Mouse (Mus musculus) megakaryocyte, adult 5-6 weeks (primary cell): ENCODE results near the gene Dync1i2. TPM values are rescaled to one million over a fixed set of nuclear protein-coding genes. Genes with fewer than 3 reads are reported as not detected.

Source experiments
- ATAC-seq: 2 replicates; pipeline ENCODE4 v1.8.0; 2016; ENCODE audit warnings: mild to moderate bottlenecking, inconsistent platforms; ENCODE audit not compliant: poor library complexity, severe bottlenecking
- total RNA-seq, 2 experiments: library from RNA; stranded (forward) in 1 of 2; stranded (reverse) in 1 of 2; fragments of 153-499, 151-499 nt in 1 of 2; fragments of 221-1000, 200-1000 nt in 1 of 2; gene quantifications; 2 replicates each; pipeline versions ENCODE4 v1.2.3 to v1.2.4; 2015 to 2017

The Dync1i2 gene
- total RNA-seq, 2 experiments from 2014 or later, result 126 to 139 TPM

DNA sequence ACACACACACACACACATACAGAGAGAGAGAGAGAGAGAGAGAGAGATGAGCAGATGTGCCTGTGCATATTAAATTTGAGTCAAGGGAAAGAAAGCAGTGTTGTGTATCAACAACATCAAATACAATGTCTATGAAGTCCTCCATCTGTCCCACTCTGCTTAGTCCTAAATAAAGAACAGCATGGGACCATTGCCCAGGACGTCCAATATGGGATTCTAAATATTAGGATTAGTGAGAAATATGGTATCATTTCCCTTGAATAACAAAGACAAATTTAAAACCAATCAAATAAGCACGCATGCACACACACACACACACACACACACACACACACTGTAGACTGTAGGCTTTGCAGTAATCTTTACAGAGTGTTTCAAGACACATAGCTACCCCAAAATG, 9.6 kb upstream of the Dync1i2 start:
- ATAC-seq, result no peak

DNA sequence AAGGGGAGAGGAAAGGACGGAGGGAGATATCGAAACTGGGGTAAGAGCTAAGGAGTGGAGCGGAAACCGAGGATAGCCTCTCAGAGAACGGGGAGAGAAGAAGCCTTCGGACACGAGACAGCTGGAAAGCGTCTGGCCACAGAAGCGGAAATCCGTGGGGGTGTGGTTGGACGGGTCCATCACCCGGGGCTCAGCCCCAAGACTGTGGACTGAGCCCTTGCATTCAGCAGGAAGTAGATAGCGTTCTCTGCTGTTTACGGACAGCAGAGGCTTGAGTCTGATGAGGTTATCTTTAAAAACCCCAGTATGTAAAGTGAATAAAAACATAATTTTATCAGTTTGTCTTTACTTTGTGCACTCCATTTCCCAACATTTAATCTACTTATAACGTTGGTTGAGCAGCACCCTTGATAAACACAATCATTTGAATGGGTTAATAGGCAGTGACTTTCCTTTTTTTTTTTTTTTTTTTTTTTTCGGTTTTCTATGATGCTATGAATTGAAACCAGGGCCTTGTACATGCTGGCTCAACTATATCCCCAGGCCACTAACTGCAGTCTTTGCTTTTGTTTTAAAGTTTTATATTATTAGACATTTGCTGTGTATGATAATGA, 7.6 kb upstream of the Dync1i2 start:
- ATAC-seq, result no peak

DNA sequence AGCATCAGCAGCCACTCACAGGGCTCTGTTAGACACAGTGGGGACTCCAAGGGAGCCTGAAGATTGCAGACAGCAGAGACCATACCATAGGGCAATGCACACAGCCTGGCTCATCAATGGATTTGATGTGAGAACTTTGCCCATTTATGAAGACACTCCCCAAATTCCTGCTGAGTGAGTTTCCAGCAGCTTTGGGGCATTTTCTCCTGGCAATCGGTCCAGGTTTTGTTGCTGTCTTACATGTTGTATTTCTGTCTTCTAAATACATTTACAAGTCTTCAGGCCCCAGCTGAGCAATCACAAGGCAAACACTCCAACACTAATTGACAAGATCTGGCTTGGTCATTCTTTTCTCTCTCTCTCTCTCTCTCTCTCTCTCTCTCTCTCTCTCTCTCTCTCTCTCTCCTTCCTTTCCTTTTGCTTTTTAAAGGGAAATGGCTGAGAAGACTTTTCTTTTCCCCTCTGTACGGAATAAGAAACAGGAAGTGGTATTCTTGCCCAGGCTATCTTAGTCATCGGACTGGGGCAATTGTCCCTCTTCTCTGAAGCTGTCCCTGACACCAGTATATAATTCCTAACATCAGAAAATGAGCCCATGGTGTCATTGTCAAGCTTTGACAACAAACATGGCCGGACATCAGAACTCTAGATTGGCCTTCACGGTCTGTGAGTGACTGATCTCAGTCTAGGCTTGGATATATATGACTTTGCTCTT, 2.3 kb upstream of the Dync1i2 start:
- no peak for ATAC-seq

DNA sequence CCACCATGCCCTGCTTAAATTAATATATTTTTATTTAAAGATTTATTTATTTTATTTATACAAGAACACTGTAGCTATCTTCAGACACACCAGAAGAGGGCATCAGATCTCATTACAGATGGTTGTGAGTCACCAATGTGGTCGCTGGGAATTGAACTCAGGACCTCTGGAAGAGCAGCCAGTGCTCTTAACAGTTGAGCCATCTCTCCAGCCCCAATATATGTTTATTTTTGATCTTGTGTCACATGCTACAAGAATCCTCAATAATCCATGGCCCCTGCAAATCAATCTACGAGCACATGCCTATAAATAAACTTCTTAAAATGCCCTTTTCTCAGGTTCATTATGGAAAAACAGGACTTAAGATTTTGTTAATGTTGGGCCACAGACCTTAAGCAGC, 410 bp upstream of the Dync1i2 start:
- no peak for ATAC-seq

DNA sequence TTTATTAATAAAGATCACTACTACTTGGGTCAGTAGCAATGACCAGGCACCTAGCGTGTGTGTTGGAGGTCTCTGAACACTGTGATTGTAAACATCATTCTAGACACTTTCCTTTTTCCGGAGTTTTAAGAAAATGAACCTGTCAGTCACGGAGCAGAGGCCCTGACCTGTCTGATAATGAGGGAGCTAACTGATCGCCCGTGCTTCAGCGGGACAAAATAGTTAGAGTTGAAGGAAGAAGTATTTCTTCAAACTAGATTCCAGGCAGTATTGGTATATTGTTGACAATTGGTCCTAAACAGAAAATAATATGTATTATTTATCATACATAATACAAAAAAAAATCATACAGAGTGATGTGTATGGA, 837 bp downstream of the Dync1i2 start:
- ATAC-seq, result no peak

DNA sequence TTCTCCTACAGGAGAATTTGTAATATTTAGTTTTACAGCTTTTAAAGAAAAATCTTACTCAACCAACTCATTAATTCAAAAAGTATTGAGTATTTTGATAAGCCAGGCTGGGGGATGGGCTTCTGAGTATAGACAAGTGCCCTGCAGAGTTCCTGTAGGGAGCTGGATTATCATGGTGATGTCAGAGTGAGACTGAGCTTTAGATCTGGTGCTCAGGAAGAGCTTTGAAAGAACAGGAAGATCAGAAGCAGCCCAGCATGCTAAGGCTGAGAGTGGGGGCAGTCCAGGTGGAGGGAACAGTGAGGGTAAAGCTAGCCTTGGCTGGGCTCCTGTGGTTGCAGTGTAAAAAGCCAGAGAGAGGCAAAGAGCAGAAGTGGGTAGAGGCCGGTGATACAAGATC, 9.5 kb downstream of the Dync1i2 start:
- no peak for ATAC-seq

DNA sequence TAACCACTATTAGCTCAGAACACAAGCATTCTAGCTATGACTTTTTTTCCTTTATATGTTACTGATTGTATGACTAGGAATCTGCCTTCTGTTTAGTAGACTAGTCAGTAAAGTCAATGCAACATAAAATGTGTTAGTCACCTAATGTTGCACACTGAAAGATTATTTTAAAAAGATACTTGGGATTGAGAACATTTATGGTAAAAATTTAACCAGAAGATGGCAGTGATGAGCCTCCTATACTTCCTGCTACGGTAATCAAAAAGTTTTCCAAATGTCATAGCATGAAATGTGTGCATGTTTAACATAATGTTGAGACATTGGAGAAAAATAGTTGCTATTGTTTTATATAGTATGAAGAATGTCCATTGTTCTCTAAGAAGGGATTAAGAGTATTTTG, 15.9 kb downstream of the Dync1i2 start:
- no peak for ATAC-seq

DNA sequence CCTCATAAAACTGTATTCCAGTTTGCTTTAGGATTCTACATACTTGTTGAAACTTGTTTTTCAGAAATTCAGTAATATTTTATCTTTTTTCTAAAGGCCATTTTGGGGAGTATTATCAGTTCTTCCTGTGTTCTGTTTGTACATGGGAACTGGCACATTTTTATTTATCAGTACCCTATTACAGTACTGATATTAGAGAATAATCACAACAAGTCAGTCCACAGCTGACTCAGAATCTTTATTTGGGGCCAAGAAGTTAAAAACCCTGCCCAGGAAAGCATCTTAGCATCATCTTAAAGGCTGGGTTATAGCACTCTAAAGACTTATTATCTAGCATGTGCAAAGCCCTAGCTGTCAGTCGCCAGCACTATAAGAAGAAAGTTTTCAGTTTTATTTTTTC, 18.1 kb downstream of the Dync1i2 start:
- no peak for ATAC-seq

DNA sequence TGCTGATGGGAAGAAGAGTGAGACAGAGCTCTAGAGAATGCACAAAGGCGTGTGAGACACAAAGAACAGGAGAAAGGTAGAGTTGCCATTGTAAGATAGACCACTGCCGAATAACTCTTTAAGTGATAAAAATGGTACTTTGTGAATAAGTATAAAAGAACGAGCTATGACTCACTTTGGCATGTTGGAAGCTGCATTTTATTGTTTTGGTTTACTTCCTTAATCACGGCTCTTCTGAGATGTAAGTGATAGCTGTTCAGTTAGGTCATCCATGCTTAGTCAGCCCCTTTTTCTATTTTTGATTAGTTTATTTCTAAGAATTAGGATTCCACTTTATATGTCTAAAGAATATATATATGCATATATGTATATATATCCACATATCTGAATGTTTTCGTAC, 20.4 kb downstream of the Dync1i2 start:
- no peak for ATAC-seq

DNA sequence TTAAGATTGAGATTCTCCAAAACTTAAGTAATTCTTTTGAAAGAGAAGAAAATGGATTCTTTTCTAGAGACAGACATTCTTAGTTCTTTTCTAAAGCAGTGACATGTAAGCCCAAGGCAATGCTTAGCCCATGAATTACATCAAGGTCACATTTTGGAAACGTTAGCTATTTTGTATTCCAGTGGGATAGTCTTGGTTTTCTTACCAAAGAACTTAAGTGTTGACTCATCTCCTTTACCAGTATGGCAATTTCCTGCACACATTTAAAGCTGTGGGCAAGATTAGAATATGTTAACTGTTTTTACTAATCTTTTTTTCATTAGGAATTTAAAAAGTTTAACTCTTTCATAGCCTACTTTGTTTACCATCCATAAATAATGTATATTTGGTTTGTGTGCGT, 21.5 kb downstream of the Dync1i2 start:
- no peak for ATAC-seq

DNA sequence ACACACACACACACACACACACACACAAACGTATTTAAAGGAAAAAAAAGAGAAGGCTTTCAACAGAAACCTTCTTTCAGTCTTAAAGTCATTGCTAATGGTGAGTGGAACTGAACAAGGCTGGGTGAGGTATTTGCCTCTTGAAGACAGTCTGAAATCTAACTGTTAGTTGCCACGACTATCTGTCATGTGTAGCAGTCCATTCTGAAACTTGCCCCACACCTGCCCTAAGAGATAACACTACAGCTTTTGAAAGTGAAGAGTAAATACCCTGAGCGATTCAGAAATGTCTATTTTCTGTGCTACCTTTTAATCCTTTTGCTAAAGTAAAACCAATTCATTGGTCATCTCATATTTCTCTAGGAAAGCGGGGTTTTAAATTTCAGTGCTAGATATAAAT, 23.9 kb downstream of the Dync1i2 start:
- ATAC-seq, result no peak

DNA sequence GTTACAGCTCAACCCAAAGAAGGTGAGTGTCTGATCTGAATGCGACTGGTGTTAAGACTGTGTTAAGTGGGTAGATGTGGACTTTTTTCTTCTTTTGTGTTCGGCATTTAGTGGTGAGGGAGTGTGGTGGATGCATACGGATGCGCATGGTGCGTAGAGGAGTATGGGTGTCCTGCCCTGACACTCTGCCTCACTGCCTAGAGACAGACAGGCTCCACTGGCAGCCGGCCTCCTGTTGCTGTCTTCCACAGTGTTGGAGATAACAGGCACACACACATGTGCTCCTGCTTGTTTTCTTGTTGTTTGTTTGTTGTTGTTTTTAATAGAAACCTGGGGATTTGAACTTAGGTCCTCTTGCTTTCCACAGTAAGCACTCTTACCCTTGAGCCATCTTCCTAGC, 24.5 kb downstream of the Dync1i2 start:
- ATAC-seq, result no peak

DNA sequence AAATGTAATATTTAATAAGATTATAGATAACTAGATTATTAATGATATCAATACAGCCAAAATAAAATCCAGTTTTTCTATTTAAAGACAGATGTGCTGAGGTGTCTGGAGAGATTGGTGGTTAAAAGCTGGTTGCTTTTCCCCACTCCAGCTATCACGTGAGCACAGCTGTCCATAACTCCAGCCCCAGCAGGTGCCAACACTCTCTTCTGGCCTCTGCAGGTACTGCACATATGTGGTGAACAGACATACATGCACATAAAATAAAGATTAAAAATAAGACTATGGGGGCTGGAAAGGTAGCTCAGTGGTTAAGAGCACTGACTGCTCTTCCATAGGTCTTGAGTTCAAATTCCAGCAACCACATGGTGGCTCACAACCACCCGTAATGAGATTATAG, 30.0 kb downstream of the Dync1i2 start:
- no peak for ATAC-seq

DNA sequence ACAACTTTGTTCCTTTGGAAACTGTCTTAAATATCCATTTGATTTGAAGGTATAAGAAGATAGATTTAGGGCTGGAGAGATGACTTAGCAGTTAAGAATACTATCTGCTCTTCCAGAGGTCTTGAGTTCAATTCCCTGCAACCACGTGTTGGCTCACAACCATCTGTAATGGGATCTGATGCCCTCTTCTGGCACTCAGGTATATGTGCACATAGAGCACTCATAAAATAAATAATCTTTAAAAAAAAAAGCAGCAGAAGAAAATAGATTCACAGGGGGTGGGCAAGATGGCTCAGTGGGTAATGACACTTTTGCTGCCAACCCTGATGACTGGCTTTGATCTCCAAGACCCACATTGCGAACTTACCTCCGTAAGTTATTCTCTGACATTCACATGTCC, 30.7 kb downstream of the Dync1i2 start:
- no peak for ATAC-seq

DNA sequence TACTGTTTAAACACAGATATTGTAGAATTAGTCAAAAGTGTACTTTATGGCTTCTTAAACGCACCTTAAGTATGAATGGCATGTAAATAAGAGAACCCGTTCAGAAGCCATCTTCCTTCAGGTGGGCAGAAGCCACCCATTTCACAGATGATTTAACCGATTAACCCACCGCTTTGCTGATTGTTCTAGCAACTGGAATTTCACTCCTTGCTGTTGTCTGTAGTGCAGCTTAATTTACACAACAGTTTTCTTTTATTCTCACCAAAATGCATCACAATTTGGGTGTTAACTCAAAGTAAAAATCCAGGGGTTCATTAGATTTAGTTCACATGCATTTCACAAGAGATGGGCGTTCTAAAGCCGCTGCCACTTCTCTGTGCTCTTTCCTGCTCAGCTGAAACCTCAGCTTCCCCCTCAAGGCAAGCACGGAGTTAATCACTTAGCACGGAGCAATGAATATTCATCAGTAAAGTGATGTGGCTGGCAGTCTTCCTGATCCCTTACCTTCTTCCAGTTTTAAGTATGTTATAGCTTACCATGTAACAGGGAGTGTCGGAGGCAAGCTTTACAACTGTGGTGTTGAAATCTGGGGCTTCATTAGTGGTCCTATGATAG, 31.7 kb downstream of the Dync1i2 start:
- ATAC-seq, result peak; percentile 69

DNA sequence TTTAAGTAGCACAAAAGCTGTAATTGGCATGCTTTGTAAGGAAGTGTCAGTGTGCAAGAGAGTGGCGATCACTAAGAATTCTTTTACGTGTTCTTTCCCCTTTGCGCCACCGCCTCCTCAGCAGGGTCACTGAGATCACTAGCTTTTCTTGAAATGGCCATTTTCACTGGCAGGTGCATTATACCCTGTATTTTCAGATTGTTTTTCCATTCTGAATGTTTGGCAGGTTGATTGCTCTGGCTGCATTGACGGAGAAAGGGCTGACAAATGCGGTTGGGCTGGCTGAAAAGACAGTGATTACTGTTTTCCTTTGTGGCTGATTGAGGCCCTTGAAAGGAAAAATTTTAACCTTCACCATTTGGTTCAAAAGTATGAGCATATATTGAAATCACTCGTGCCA, 33.3 kb downstream of the Dync1i2 start:
- no peak for ATAC-seq

DNA sequence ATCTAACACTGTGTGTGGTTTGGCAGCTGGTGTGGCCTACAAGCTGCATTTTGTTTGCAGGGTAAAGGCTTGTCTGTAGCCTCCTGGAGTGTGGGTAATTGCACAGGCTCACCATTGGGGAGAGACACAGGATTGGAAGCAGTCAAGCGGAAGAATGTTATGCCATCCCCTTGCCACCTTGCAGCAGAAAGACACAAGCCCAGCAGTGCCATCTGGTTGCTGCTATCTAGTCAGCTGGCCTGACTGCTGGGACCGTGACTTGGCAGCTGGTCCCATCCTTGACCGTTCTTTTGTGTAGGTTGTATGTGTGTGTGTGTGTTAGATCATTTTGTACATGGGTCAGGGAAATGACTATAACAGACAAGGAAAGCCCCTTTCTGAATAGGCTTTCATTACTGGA, 33.9 kb downstream of the Dync1i2 start:
- ATAC-seq, result no peak

DNA sequence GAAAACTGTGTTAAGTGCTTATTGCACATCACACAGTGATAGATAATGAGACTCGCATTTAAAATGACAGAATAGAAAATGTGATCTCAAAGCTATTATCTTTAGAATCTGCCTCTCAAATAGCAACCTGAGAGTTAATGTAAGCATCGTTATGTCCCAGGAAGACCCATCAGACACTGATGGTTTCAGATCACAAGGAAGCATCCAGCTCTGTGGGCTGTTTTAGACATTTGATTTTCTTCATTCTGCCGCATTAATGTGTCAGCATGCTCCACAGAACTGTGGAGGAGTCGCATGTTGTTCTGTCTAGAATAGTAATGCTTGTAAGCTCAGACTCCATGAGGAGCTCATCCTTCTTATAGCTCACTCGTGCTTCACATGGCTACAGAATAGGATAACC, 34.6 kb downstream of the Dync1i2 start:
- ATAC-seq, result no peak

DNA sequence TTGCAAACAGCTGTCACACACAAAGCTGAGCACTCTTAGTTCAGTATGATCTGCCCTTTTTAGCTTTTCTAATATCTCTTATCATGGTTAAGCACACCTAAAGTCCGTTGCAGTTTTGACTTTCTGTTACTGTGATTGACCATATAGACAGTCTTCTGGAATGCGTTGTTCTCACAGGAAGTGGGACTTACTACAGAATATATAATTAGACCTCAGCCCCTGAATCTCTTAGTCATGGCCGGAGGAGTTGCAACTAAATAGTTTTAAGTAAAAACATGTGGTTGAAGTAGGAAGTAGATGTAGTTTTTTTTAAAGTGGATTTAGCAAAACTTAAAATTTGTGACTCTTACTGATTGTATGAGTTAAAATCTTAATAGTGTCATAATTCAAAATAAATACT, 36.6 kb downstream of the Dync1i2 start:
- ATAC-seq, result no peak

DNA sequence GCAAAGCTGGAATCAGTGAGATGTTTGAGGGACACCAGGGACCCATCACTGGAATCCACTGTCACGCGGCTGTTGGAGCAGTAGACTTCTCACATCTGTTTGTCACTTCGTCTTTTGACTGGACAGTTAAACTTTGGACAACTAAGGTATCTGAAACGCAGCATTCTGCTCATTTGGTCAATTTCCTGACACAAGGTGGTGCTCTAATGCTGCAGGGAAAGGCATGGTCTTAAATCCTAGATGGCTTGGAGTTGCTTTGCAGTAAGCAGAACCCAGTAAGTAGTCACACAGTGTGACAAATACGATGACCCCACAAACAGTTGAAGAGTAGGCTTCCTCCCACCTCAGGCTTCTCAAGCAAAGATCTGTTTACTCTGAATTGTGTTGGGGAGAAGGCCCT, 39.3 kb downstream of the Dync1i2 start:
- no peak for ATAC-seq

DNA sequence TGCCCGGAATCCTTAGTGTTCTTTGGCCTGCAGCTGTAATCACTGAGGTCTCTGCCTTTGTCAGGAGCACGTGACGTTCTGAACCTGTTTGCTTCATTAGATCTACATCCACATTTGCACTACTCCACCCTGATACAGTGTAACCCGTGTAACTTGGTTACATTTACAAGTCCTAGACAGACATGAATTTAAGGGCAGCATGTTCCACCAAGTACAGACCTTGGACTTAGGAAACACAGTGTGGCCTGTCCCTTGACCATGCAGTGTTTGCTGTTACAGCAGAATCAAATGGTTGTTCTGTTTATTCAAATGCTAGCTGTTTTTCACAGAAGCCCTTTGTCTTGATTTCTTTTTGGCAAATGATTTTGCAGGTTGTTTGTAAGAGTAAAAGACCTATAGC, 43.3 kb downstream of the Dync1i2 start:
- ATAC-seq, result no peak

DNA sequence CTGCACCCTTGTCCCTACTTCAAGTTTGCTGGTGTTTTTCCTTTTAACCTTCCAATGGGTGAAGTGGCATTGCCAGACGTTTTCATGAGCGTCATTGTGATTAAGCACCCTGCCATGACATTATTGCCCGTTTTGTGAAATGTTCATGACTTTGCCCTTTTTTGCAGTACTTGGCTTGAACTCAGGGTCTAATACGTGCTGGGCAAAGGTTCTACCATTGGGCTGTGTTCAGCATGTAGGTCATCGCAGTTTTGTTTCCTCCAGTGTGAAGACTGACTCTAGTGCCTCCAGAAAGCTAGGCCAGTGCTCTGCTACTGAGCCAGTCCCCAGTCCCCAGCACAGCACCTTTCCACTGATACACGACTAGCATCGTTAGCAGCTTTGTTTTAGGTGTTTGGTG, 45.1 kb downstream of the Dync1i2 start:
- ATAC-seq, result no peak

DNA sequence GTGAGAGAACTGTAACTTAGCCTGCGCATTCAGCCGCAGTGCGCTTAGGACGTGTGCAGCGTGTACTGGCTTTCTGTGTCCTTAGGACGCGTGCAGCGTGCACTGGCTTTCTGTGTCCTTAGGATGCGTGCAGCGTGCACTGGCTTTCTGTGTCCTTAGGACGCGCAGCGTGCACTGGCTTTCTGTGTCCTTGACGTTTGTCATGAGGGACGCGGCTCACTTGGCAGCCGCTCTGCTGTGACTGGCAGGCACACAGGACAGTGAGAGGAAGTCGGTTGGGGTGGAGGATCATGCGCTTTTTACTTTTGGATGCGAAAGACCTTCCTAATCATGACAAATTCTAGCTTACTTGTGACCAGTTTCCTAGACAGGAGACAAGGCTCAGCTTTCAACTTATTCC, 53.1 kb downstream of the Dync1i2 start:
- no peak for ATAC-seq
